Mouse (Mus musculus) right cerebral cortex, postnatal 14 days (tissue): ENCODE data around the gene Clcnka.

Experiments
- DNase-seq: peaks from one replicate; pipeline ENCODE4 v3.0.0; 2022

The Clcnka gene

DNA sequence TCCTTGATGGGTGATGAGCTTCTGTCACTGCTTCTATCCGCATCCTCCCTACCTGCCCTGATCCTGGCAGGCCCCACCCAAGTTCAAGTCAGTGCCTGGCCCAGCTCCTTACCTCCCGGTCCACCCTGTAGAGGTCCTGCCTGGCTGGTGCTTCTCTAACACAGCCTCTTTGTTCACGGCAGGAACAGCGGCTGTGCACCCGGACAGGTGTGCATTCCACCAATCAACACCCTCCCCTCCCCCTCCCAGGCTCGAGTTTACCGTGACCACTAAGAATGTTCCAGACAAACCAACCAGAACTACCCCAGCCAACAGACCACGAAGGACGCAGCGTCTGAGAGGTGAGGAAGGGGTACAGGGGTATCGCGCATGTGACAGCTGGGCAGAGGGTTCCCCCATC is at the start of gene Clcnka:
Gene Clcnka (minus strand): TSS at position 180 of the 400 bp plus-strand sequence.
- no peak for DNase-seq

DNA sequence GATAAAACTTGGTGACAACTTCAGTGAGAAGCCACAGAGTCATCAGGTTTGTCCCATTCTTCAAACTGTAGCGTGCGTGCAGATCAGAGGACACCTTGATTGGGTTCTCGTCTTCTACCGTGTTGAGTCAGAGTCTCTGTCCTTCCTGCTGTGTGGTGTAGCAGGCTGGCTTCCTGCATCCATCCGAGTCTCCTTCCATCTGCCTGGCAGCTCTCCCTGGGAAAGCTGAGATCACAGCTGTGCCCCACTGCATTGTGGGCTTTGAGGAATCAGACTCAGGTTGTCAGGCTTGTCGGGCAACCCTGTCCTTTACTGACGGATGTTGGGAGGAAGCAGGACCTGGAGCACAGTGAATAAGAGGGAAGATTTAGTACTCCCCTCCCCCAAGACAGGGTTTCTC is 47.7 kb upstream of the Clcnka start:
- DNase-seq = peak; percentile 19

DNA sequence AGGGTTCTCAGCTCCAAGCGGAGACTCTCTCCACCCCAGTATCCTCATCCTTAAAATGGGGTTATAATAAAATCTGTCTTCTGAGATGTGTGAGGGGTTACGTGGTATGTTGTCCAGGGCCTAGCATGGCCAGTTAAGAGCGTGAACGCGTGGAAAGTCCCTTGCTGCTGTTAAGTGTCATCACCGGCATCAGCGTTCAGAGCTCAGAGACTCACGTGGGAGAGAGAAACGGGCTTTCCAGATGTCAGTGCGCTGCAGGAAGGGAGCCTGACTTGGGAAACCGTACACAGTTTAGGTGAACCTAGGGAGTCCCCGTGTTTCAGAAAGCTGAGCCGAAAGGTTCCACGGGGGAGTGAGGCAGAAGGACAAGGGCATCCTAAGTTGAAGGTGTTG is 46.8 kb upstream of the Clcnka start:
- DNase-seq = peak; percentile 6

DNA sequence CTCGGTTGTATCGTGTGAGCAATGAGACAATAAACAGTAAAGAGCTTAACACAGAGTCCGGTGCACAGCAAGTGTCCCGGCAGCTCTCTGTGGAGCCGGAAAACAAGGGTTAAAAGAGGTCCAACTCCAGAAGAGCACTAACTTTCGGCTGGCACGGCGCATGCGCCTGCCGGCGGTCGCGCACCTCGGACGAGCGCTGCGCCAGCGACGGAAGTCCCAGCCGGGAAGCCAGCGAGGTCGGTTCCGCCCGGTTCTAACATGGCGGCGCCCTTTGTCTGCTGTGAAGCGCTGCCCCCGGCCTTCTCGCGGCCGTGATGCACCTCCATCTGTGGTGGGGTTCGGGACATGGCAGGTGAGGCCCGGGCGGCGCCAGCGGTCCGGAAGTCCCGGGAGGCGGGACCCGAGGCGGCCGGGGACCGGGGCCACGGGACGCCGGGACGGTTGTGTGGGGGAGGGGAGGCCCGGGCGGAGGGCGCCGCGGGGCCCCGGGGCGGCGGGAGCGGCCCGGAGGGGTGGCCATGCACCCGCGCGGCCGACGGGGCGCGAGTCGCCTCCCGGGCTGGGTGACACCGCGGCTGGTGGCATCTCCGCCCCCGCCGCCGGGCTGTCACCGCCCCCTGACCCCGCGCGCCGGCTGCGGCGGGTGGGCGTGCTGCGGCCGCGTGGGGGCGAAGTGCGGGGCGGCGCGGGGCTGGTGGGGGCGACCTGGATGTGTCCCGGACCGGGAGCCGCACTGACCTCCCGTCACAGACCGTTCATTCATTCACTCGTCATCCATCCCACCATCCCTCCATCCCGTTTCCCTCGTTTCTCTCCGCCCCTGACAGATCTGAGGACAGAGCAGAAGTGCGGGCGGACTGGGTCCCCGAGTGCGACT is 46.2 kb upstream of the Clcnka start, which contains the start of gene Zbtb17:
Gene Zbtb17 (plus strand): TSS at position 204 of the 877 bp plus-strand sequence.
- DNase-seq = peak; percentile 87

DNA sequence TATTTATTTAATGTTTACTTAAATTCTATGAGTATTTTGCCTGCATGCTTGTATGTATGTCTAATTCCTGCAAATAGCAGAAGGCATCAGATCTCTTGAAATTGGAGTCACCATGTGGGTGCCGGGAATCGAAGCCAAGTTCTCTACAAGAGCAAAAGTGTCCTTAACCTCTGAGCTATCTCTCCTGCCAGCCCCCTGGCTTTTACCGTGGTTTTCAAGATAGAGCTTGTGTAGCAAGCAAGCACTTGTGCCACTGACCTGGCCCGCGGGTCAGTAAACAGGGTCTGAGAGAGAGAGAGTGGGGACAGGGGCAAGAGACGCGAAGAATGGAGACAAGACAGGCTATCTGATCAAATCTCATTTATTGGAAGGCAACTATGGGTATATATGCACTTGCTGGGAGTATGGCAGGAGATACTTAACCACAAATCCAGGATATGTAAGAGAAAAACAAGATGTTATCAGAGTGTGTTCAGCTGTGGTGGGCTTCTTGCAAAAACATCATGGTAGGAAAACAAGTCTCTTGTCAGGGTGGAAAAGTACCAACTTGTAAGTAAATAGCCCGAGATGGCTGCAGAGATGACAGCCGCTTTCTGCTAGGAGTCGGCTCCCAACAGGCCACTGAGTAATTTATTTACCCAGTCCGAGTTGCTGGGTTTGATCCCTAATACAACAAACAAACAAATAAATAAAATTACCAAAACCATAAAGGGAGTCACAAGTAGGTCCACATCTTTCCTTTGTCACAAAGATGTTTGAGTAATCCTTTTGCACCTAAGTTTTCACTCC is 45.3 kb upstream of the Clcnka start:
- no peak for DNase-seq

DNA sequence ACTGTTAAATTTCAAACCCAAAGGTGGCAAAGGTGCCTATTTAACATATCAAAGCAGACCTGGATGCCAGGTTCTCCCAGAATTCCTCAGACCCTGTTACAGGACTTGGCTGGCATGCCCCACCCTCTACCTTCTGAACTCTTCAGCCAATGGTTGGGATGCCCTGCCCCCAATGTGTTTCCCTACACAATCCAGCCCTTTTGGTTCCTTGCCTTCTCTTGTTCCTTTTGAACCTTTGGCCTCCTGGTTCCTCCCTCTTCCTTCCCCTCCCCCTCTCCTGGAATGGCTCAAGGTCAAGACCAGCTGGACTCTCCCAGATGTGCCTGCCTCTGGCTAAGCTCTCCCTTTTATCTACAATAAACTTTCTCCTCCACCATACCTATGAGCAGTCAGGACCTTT is 42.4 kb upstream of the Clcnka start:
- no peak for DNase-seq

DNA sequence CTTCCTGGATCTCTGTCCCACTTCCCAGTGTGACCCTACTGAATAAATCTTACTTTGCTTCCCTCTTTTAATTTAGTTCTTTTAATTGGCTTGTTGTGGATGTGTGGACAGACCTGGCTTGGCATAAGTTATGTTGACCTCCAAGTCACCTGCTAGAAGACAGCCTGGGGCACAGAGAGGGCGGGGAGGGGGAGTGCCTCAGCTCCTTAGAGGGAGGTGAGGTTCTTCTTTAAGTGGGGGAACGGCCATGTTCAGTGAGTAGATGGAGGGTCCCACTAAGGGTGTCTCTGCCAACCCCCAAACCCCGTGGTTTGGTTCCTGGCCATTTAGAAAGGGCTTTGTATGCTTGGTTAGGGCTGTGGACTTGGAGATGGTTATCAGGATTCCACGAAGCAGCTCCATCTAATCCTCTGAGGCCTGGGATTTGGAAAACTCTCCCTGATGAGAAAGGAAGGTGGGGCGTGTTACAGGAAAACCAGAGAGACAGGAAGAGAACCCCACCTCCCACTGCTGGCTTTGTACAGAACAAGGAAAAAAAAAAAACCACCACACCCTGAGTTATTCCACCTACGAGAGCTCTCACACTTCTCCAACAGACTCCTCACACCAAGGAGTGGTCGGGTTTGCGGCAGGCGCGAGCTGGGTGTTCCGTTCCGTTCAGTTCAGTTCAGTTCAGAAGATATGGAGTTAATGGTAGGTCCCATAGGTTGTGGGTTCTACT is 40.7 kb upstream of the Clcnka start:
- no peak for DNase-seq

DNA sequence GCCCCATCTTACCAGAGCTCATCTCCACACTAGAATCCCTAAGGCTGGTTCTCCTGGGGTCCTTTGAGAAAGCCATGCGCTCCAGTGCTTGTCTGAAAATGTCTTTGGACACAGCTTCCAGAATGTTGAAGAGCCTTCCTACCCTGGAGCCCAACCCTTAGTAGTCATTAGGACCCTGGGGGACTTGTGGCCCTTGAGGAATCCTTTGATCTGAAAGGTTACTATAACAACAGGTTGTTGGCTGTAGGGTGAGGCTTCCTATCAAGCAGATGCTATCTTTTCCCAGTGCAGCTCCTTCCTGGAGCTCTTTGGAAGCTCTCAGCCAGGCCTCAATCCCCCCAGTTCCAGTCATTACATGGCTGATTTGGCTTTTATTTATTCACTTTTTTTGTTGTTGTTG is 37.5 kb upstream of the Clcnka start, which contains the start of gene Srarp:
Gene Srarp (minus strand): TSS at position 132 of the 400 bp plus-strand sequence.
- no peak for DNase-seq

DNA sequence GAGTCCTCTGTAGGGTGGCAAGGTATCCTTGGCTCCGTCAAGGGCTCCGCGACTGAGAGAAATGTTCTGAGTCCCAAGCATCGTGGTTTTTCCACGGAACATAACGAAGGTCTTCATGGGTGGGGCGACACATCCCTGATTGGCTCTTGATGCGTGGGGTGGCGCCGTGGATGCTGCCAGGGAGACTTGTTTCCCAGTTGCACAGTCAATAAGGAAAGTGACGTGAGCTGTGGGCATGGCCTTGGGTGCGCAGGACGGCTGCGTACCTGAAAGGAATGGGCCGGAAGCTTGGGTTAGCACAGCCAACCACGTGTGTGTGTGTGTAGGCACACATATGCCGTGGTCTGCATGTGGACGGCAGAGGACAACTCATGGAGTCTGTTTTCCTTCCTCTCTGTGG is 34.7 kb upstream of the Clcnka start:
- no peak for DNase-seq

DNA sequence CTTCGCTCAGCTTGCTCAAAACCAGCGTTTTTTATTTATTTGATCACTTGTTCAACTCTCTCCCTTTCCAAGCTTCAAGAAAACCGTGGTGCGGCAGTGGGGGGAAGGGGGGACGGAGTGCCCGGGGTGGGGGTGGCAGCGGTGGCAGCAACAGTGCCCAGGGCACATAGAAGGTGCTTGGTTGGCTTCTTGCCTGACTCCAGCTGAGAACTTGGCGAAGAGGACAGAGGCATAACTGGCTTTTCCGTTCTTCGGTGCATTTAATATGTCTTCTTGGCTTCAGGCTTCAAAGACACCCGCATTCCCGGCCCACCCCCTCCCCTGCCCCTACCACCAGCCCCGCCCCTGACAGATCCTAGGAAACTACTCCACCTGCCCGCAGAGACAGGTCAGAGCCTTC is 34.1 kb upstream of the Clcnka start:
- DNase-seq = no peak

DNA sequence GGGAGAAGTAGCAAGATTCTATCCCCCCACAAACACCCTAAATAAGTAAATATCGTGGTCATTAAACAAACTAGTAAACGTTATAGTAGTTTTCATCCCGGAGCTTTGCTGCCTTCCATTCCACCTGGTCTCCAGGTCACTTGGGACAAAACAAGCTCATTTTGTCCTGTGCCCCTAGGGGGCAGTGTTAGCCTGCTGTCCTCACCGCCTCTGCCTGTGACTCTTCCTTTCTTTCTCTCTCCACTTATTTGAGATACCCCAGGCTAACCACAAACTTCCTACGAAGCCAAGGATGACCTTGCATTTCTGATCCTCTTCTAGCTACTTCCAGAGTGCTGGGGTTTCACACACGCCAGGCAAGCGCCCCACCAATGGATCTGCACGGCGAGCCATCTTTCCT is 32.5 kb upstream of the Clcnka start:
- DNase-seq = peak; percentile 56

DNA sequence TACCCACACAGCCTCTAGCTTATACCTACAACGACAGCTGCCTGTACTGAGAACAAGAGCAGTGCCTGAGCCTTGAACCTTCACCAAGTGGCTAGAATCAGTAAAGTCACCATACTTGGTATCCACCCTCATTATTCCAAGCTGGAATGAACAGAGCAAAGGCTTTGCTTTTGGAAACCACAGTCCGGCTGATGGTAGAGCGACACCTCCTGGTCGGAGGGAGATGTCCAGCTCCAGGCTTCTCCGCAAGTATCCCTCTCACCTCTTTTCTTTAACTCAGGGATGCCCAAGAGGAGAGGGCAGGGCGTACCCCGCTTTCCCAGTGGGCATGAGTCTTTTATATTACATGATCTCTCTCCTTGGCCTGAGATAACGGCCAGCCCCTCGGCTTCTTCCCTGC is 31.3 kb upstream of the Clcnka start:
- no peak for DNase-seq

DNA sequence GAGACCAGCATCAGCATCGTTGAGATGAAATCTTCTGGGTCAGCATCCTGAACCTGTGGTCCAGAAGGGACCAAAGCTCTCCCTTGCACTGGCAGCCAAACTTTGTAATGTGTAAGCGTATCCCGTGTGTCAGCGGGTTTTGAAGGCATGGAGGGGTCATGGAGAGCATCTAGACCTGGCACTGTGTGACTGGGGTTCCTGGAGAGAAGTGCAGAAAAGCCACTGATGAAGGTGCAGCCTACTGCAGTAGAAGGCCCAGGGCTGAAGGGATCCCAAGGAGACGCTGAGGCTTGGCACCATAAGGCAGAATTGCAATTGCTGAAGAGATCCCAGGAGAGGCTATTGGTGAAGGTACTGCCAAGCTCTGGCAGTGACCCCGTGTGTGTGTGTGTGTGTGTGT is 30.9 kb upstream of the Clcnka start:
- no peak for DNase-seq

DNA sequence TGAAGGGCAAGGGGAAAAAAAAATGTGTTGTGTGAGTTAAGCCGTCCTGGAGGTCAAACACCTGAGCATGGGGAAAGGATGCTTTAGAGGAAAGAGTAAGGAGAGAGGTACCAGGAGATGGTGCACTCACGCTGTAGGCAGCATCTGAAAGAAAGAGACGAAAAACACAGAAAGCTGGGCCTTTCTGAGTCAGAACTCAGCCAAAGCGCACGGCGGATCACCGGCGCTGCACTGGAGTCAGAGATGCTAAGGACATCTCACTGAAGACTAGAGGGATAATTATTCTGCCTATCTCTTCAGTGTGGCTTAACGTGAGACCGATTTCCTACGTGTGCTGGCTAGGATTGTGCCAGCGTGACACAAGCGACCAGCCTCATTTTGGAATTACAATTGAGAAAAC is 29.4 kb upstream of the Clcnka start:
- no peak for DNase-seq

DNA sequence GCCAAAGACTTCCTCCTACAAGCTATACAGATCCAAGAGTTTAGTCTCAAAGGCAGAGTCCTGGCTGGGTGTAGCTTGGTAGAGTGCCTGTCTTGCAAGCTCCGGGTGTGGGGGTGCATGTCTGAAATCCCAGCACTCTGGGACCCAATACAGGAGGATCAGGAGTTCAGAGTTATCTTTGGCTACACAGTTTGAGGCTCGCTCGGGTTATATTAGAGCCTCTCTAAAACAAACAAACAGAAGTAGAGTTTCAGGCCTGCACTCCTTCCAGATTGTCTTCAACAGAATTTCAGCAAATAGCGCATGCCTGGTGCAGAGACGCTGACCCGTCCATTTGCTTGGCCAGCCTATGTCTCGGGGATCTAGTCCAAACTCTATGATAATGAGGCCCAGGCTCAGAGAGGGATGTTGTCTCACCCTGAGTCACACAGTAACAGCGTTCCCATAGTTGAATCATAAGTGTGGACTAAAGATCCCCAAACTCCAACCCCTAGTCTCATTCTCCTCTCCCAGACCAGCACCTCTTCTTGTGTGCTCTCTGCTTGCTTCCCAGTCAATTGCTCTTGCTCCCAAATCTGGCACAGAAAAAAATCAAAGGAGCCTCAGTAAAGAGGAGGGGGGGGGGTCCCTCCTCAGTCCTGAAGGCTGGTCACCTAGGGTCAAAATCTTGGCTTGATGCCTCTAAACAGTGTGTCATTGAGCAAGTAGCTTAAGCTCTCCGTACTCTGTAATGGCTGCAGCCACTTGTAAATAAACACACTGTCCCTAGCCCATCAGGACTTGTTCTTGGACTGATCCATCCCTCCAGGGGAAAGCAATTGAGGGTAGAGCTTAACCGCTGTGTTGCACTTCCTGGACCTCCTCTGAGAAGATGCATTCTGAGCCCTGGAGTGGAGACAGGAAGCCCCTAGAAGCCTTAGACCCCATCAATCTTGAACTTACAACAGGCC is 28.5 kb upstream of the Clcnka start:
- DNase-seq = no peak

DNA sequence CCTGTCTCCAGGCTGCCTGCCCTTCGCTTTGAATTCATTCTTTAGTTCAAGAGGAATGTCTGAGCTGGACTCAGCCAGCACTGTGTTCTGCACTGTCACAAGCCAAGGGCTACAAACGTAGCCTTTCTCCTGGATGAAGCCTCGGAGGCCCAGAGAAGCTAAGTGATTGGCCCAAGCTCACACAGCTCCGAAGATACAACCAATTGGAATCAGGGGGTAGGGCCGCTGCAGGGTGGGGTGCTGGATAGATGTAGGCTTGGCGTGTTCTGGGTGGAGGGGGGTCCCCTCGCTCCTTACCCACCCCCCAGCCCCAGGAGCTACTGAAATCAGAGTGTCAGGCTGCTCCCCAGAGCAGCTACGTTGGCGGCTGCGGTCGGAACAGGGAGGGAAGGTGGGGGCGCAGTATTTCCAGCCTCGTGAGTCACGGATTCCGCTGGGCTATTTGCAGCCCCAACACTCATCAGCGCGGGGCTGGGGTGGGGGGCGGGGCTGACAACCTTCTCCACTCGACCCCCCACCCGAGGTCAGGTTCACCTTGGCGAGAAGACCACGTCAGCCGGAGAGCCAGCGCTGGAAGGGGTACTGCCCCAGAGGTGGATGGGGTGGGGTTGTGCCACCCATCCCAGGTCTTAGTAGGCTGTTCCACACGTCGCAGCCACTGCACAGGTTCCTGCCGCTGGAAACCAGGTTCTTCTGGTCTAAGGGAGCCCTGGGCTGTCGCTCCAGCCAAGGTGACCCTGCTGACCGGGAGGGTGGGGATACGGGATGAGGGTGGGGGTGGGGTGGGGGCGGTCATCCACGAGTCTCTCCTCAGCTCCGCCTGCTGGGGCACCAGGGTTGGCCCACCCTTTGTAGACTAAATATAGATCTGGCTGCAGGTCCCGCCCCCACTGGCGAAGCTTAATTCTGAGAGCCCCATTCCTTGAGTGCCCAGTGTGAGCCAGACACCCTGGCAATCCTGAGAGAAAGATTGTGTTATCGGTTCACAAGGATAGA is 27.3 kb upstream of the Clcnka start:
- DNase-seq = peak; percentile 67

DNA sequence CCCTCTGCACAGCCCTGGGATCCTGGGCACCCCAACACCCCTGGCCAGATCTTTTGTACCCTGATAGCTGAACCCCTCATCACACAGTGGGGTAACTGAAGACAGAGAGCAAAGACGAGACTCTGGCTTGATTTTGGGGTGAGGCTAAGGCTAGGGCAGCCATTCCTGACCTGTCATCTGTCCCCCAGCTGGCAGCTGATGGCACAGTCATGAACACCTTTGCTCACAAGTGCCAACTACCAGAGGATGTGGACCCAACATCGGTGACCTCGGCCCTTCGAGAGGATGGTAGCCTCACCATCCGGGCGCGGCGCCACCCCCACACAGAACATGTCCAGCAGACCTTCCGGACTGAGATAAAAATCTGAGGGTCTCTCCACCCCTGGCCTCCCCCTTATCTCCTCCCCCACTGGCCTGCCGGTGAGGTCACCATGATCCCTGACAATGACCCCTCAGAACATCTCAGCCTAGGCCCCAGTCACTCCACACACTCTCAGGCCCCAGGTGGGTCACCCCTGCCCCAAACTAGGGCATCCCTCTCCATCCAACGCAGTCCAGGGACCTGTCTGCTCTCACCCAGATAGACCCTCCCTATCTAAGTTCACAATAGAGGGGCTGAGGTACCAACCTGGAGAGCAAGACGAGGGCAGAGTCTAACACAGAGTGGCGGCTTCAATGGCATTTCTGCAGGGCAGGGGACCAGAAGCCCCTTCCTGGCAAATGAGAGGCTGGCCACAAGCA is 25.3 kb upstream of the Clcnka start:
- no peak for DNase-seq

DNA sequence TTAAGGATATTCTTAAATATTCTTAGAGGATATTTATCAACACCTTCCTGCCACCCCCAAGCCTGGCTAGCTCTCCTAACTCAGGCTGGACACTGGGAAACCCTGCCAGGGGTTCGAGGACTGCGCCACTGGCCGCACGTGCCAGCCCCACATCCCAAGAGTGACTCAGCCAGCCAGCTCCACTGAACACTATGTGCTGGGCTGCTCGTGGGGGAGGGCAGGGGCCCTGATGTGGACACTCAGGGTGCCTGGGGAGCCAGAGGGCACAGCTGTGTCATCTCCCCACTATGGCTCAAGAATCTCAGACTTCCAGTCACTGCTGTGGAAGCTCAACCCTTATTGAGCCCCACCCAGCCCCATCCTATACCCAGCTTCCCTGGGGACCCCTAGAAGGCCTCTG is 24.8 kb upstream of the Clcnka start:
- DNase-seq = no peak

DNA sequence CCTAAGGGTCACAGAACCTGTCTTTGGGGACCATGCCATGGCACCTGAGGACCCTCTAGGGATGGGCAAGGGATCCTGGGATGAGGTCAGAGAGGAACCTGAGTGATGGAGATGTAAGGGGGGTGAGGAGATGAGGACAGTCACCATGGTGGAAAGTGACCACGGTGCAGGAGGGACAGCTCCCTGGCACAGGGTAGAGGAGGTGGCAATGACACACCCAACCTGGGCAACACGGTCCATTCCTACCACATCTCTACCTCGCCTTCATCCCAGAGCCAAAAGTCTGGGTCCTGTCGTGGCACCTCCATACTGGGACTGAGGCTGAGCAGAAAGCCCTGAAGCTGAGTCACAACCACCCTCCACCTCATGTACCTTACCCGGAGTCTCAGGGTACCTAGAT is 24.3 kb upstream of the Clcnka start:
- DNase-seq = no peak

DNA sequence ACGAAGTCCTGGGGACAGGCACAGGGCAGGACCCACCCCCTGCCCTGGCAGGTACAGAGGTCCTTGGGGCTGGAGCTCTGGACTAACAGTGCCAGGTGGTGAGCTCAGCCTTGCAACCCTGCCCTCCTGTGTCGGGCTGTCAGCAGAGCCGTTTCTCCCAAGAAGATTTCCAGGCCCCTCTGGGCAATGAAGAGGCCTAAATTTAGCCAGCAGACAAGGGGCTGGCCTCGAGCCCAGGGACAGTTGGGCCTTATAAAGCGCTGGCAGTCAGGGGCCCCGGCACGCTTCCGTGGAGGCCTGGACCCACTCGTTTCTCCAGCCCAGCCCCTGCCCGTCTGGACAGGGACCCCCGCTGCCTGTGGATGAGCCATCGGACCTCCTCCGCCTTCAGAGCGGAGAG is 22.9 kb upstream of the Clcnka start:
- no peak for DNase-seq
